Mouse (Mus musculus): Measurements from ENCODE around the gene Apol9b.
A peak's percentile ranks its signal among the peaks of the same experiment; 100 is the strongest.
"Not testable (repeated sequence)": the region's sequence is repeated elsewhere in the genome, so short reads cannot be mapped to it uniquely, and the experiment has no call there.

Gene Apol9b

DNA sequence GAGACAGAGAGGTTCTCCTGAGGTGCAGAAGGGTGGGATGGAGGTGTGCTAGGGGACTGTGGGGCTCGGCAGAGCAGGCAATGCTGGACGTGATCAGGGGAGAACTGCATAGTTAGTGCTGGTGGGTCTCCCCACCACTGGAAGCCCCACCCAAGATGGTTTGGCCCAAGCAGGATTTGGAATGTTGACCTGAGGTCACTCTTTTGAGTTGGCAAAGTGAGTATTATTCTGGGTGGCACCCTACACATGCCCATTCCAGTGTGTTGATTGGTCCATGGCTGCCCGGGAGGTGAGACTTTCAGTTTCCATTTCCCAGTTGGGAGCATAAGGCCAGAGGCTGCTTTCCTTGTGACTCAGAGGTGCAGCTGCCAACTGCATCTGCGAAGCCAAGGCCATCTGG lies at the start of gene Apol9b:
Gene Apol9b (plus strand): TSS at position 301 of the 400 bp plus-strand sequence.
- DNase-seq, result not testable (repeated sequence)

DNA sequence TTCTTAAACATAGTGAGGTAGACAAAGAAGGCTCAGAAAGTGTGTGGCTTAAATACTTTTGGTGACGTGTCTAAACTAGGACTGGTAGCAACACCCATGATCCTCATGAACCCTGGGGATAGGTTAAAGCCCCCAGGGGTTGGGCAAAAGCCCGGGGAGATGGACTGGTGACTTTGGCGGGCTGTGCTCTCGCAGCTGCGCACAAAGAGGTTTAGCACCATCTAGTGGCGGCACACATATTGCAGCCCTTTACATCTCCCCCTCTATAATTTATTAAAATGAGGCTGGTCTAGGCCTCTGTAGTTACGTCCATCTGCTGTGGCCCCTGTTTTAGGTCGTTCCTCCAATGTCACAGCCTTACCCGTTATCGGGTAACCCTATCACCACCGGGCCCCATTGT lies 44.9 kb upstream of the Apol9b start:
- peak; percentile 73 for DNase-seq

DNA sequence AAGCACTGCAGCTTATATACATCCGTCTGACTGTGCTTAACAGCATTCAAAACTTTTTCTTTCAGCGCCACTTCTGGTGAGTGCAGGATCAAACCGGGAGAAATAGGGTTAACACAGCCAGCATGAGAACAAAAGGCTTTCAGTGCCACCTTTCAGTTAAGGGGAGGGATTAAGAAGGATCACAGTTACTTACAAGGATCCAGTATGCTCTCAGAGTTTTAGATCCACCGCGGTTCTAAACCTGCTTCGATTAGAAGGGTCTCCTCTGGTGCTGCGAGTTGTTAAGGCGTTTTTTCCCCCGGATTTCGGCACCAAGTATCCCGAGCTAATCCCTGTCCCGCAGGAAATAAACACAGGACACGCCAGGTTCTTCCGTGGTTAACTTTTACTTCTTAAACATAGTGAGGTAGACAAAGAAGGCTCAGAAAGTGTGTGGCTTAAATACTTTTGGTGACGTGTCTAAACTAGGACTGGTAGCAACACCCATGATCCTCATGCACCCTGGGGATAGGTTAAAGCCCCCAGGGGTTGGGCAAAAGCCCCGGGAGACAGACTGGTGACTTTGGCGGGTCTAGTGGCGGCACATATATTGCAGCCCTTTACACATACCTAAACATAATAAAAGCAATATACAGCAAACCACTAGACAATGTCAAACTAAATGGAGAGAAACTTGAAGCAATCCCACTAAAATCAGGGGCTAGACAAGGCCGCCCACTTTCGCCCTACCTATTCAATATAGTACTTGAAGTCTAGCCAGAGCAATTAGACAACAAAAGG lies 37.1 kb upstream of the Apol9b start:
- not testable (repeated sequence) for DNase-seq

DNA sequence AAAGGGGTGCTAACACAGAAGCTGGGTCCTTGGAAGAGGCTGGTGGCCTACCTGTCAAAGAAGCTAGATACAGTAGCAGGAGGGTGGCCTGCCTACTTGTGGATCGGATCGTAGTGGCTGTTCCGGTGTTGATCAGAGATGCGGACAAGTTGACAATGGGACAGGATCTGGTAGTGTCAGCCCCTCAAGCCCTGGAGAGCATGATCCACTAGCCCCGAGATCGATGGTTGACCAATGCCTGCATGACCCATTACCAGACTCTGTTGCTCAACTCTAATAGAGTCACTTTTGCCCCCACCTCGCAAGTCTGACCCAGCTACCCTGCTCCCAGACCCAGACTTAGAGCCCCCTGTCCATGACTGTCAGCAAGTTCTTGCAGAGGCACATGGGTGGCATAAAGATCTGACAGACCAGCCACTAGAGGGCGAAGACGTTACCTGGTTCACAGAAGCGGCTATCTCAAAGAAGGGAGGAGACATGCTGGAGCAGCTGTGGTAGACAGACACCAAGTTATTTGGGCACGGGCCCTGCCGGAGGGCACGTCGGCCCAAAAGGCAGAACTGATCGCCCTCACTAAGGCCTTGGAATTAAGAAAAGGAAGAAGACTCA lies 34.0 kb upstream of the Apol9b start:
- peak; percentile 24 for DNase-seq

DNA sequence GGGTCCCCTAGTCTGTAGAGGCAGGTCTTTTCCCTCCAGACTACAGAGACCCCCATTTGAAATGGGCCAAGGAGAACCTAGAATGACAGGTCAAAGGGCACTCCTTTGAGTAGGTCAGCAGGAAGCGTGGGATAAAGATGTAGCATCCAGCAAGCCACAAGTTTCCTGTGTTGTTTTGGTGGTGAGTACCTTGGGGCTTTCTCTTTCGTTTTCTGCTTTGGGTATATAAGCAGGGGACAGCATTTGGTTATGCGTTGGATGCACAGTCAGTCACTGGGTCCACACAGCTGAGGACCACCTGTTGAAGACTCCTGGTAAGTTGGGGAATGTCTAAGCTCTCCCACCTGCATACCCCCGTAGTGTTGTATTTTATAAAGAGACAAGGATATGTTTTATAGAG lies 30.2 kb upstream of the Apol9b start, which contains the start of gene Apol7e:
Gene Apol7e (plus strand): TSS at position 202 of the 400 bp plus-strand sequence.
- not testable (repeated sequence) for DNase-seq

DNA sequence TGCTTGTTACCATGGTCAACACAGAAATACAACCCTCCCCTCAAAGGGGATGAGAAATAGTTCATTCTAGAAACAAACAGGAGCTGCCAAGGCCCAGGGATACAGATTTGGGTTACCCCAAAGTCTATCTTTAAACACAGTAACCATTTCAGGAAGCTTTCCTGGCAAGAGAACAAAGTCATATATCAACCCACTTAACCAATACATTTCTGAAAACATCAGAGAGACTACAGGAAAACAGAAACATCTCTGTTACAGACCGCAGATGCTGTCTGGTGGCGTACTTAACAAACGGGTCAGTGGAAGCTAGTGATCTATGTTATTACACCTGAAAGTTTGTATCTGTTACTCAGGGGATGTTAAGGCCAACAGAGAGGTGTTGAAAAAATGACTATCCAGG lies 23.5 kb upstream of the Apol9b start:
- not testable (repeated sequence) for DNase-seq

DNA sequence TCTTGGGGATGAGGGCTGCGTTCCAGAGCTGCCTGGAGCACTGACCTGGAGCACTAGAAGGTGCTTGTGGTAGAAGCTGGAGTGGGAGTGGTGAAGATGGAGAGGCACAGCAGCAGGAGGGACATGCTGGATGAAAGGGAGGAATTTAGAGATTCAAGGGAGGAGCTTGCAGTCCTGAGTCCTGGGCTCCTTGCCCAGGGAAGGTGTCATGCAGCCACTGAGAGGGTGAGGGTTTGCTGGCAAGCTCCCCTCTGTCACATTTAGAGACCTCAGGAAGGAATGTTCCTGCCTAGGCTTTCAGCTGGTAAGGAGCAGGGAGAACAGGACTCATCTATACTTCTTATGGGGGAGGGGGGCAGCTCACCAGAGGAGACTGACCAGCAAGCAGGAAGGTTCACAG lies 19.9 kb upstream of the Apol9b start:
- DNase-seq, result not testable (repeated sequence)

DNA sequence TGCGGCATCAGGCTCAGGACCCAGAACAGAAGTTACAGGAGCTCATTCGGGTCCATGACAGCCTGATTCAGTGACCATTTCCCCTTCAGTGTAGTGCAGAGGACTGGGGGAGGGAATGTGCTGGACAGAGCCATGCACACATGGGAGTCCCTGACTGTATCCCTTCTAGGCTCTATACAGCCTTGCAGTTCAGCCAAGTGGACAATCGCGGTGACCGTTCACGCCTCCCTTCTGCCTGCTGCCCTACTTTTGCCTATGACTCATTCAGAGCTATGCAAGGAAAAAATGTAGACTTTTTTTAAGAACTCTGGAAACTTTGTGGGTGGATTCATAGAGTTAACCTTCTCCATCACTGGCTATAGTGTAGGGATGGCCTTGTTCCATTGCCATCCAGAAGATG lies 10.6 kb upstream of the Apol9b start:
- not testable (repeated sequence) for DNase-seq

DNA sequence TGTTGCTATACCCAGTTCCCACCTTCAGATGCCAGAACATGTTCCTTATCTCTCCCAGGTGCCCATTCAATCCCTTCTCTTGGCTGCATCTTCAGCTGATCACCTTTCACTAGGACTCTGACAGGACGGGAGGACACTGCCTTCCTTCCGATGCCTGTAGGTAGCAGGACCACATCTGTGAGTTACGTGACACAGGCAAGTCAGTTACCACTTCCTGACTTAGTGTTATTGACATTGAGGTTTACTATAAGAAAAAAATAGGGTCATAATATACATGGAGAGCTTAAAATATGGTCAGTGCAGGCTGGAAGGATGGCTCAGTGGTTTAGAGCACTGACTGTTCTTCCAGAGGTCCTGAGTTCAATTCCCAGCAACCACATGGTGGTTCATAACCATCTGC lies 7.3 kb upstream of the Apol9b start:
- not testable (repeated sequence) for DNase-seq

DNA sequence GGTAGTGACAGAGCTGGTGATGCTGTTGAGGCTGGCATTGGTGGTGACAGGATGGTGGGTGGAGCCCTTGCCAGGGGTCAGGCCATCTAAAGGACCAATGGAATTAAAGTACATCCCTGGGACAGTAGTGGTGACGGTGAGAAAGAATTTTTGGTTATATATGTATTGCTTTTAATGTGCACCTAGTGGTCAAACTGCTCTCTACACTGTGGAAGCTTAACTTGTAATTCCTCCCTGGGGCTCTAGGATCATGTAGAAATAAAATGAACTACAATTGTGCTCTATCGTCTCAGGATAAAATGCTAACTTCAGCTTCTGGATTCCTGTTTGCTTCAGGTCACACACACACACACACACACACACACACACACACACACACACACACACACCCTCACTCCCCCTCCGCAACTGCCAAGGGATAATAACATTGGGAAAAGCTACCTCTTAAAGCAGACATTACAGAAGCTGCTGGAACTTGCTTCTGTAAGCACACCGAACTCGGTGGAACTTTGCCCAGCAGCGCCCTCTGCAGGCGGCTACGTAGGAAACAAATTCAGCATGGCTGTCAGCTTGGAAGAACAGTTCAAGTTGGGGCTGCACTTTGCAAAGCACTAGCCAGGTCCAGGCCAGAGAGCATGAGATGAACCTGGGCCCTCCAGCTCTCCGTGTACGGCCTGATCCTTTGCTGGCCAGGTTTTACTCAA lies 4.5 kb upstream of the Apol9b start:
- DNase-seq, result not testable (repeated sequence)

DNA sequence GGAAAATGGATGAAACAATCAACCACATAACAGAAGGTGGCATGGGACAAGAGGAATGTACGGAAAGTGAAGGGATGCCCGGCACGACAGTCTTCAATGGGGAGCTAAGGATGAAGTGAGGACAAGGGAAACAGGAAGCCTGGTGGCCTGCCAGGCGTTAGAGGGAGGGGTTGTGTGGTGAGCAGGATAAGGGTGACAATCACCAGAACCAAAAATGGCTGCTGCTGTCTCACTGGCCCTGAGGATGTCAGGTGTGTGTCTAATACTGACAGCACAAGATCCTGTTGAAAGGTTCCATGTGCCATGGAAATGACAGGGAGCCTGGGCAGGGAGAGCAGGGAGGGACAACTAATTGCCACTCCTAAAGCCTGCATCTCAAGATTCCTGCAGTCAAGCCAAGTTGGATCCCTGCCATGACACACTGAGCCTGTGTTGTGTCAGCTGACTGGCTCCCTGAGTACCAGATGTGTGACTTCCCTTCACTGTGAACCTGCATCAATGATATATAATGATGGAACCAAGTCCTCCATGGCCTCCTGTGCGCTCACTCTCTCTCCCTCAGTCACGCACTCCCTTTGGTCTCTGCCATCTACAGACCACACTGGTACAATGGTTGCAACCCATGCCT lies 3.3 kb upstream of the Apol9b start:
- peak; percentile 34 for DNase-seq

DNA sequence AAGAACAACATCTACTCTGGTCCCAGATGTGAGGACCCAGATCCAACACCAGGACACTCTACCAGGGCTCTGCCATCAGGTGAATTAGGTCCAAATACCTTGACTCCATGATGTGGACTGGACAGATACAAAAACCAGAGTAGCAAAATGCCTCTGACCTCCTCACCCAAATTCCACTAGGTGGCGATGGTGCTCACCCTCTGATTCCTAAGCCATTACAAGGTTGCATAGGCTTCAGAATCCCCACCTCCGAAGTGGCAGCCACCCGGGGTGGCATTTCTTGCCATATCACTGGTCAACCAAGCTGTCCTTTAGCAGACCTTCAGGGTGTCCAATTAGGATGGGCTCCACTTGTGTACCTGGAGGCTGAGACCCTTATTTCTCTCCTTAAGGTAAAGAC lies 1.7 kb upstream of the Apol9b start:
- not testable (repeated sequence) for DNase-seq

DNA sequence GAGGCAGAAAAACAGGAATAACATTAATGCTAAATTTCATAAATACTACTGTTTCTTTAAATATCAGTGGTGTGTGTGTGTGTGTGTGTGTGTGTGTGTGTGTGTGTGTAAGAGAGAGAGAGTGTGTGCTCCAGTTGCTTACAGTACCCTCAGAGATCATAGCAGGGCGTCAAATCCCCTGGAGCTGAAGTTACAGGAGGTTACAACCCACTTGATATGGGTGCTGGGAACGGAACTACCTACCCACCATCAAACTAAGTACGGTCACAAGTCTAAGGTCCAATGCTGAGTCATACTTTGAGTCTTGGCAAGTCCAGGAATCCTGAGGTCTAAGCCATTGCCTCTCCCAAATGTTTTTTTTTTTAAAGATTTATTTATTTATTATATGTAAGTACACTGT lies 1.1 kb upstream of the Apol9b start:
- DNase-seq, result not testable (repeated sequence)

DNA sequence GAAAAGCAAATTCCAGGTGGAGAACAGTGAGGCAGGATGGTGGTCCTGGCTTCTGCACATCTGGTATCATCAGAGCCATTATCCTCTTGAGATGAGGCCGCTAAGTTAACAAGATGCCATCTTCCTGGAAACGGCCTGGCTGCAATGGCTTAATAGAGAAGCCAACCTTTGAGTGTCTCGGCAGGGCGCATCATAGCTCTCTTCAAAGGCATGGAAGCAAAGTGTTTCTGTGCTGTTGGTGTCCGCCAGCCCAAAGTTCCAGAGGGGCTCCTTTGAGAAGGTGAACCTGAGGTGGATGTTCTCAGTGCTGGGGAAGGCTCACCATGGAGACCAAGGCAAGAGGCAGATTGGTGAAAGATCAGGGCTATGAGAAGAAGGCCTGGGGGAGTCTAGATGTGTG lies 2.8 kb downstream of the Apol9b start:
- DNase-seq, result no peak

DNA sequence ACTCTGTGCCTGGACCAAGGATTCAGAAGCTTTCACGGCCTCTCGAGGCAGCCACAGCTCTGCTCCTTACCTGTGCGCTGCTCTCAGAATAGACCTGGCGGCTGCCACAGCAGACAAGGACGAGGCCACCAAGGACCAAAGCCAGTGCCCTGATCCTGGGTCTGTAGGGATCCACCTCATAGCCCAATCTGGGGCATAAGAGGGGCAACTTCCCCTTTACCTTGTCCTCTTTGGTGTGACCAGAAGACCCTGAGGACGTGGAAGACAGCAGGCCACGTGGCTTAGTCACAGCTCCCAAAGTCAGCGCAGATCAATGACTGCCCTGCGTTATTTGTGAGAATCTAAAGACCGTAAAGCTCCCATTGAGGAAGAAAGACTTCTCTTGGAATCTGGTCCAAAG lies 4.0 kb downstream of the Apol9b start:
- not testable (repeated sequence) for DNase-seq

DNA sequence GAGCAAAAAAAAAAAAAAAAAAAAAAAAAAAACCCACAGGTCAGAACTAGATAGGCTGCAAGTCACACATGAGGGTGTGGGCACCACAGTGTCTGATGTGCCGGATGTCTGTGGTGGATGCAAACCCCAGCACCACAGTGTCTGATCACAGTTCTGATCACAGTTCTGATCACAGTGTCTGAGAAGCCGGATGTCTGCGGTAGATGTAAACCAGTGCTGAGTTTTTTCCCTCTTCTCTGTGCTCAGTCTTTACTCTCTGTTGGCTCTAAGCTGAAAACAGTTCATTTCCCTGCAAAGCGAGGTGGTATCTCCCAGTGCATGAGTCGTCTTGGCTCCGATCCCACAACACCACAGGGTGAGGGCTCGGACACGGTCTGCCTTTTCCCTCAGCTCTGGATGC lies 4.5 kb downstream of the Apol9b start:
- not testable (repeated sequence) for DNase-seq

DNA sequence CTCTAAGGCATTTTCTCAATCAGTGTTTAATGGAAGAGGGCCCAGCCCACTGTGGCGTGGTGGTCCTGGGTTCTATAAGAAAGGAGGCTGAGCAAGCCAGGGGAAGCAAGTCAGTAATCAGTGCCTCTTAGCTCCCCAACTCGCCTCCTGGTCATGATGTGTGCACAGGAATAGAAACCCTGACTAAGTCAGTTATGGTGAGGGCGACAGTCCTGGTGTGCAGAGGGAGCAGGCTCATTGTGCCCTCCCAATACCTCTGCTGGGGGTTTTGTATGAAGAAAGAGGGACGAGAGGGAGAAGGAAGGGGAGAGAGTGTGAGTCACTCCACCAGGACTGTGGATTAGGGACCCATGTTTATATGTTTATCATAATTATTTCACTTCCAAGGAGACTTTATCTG lies 5.1 kb downstream of the Apol9b start:
- DNase-seq, result not testable (repeated sequence)

DNA sequence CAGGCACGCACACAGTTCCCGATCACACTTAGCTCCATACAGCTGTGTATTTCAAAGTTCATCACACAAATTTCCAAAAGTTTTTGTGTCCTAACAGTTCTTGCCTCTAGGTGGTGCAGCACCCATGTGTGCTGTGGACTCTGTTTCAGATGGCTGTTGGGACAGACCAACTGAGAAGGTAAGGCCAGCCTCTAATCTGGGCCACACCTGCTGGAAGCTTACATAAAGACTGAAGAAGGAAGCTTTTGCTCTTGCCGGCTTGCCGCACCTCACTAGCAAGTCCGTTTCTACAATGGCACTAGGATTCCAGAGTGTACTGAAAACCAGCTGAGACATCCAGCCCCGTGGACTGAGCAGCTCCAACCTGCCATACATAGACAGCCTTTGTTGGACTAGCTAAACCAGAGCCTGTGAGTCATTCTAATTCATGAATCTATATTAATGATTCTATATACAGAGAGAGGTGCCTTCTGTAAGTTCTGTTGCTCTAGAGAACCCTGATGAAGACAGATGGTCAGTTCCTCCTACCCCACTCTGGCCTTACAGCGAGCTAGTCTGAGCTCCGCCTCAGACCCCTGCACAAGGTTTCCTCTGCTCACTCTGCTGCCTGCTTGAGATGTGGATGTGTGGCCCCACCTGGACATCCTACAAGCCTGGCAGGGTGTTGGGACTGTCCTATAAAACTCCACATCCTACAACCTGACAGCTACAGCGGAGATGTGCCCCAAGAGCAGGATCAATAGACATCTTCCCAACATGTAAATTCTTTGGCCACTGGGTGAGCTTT lies 11.9 kb downstream of the Apol9b start:
- DNase-seq, result no peak

DNA sequence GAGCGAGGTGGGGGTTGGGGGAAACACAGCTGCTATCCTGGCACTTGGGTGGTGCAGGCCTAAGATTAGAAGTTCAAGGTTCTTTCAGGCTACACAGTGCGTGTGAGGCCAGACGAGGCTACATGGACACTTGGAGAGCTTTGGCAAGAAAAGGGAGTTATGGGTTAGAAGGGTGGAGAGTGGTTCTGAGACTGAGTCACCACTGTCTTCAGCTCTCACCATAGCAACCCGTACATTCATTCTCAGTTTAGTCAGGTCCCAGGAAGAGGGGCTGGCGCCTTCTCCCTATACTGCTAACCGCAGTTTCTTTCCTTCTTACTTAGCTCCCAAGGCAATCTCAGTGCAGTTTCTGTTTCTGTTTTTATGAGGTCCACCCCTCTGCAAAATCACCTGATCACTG lies 12.7 kb downstream of the Apol9b start:
- not testable (repeated sequence) for DNase-seq

DNA sequence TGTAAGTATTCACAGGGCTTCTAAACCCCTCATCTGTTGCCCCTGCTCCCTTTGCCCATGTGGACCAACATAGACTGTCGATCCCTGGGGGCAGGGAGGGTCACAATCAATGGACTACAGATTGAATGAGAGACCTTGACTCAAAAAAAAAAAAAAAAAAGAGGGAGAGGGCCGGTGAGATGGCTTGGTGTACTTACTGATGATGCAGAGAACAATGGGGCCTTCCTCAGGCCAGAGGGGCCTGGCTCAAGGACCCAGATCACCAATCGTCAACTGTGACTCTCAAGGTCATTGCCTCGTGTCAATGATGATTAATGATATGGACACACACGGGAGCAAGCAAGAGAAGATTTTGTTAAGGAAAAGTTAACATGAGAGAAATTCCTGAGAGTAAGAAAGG lies 15.8 kb downstream of the Apol9b start:
- DNase-seq, result no peak

DNA sequence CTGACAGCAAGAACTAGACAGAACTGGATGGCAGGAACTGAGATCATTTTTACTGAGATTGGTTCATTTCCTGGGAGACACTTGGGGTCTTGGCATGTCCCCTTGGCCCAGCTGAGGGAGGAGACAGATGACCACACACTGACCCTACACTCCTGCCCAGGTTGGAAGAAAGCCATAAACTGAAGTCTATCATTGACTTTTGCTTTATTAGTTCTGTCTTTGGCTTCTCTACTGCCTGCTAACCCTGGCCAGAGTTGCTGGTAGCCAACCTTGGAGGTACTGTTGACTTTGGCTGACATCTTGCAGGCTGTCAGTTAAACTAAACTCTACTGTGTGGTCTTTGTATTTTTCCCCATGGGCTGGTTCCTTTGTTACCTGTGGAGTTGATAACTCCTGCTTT lies 16.2 kb downstream of the Apol9b start:
- DNase-seq, result no peak

DNA sequence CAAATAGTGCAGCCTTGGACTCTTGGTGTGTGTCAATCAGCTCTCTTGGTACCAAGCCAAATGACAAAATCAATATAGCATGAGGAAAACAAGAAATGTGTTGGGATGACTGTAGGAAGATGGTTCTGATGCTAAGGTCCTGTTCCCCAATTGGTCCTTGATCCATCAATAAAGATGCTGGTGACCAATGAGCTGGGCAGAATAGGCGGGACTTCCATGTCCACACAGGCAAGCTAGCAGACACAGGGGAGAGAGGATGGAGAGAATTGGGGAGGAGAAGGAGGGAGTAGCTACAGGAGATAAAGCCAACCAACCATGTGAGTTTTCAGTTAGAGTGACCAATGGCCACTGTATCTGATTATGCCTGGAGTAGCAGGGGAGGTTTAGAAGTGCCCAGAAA lies 17.5 kb downstream of the Apol9b start:
- DNase-seq, result no peak

Measured in kidney, postnatal 10 days (tissue).